Mouse (Mus musculus) ovary, postnatal 10 days (tissue): ENCODE data around the gene Slc22a20.

ENCODE experiments used
- DNase-seq: peaks from one replicate; pipeline ENCODE4 v3.0.0; 2022; ENCODE audit warnings: low spot score

Gene Slc22a20

GRCm38 (mm10) chr19:5952071-5952691, 33.8 kb downstream of the Slc22a20 start:
- DNase-seq: no peak

GRCm38 (mm10) chr19:5951631-5952030, 34.3 kb downstream of the Slc22a20 start:
- no peak for DNase-seq

DNA sequence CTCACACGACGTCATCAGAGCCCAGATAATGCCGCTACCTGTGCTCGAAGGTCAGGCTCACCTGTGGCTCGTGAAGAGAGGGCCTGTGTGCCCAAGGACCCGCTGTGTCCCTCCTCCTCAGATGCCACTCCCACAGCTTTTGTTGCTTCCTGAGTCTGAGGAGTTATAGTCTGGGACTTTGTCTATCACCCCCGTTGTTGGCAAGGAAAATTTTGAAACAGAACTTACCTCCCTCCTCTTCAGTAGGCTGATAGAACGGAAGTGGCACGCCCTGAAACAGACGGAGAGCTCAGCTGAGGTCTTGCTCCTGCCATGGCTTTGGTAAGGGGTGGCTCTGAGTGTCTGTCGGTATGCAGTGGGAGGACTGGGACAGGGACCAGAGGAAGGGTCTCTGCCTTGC, 35.7 kb downstream of the Slc22a20 start:
- DNase-seq: no peak

DNA sequence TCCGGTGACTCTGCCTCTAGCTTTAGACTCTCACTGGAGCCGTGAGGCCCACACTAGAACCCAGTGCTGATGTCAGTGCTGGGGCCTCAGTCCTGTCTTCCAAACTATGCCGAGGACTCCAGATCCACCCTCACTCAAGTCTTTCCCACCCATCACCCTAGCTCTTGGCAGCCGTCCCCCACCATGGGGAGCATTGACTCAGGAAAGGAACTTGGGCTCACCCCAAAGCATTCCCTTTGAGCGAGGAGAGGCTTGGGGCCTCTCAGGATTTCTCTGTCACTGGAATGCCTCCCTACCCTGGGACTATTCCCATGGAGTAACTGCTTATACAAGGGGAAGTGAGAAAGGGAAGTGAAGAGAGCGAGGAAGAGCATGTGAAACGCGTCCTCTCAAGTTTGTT, 40.1 kb downstream of the Slc22a20 start:
- DNase-seq: no peak

DNA sequence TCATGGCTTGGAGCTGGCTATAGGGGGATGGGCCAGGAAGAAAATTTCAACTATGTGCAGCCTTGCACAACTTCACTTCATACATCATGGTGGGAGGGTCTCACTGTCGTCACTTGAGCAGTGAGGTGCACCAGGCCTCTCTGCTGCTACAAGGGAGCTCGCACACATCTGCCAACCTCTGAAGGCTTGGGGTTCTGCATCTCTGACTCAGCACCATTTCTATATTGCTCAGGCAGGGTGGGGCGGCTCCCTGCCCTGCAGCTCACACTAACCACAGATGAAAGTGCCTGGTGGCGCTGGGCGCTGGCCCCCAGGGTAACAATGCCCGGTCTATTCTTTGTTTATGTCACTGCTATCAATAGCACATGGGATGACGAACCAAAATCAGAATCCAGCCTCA, 40.9 kb downstream of the Slc22a20 start:
- DNase-seq: no peak

DNA sequence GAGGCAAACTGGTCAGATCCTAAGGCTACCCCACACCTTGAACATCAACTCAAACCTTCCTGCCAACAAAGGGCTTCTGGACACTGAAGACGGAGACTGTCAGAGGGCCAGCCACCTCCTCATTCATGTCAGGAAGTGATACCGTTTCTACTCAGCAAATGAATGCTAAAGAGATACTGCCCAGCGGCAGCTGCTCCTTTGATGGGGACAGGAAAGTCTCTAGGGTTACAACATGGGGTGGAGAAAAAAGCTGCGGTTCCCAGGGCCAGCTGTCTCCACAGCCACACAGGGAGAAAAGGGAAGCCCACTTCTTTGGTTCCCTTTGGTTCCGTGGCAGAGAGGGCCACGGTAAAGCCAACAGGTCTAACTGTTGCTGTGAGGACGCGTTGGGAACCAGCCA, 41.8 kb downstream of the Slc22a20 start:
- no peak for DNase-seq

GRCm38 (mm10) chr19:5943404-5943803, 42.5 kb downstream of the Slc22a20 start:
- DNase-seq: no peak

GRCm38 (mm10) chr19:5942581-5942980, 43.4 kb downstream of the Slc22a20 start:
- DNase-seq: no peak

GRCm38 (mm10) chr19:5940656-5941055, 45.3 kb downstream of the Slc22a20 start:
- DNase-seq: no peak

- DNase-seq: no peak
Observed at GRCm38 (mm10) chr19:5940173-5940572, 45.8 kb downstream of the Slc22a20 start.

DNA sequence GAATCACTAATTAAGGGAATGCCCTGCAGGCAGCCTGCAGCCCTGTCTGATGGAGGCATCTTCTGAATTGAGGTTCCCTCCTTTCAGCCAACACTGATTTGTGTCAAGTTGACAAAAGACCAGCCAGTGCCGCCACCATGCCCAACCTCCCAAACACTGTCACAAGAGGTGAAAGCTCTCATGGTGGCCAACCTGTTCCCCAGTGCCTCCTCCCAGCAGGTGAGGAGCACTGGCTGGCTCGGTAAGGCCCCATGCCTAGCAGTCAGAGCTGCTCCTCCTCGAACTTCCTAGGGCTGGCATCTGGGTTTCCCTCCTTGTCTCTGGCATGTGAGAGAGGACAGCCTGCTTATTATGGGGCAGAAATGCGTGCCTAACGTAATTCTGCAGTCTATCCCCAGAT, 46.2 kb downstream of the Slc22a20 start:
- DNase-seq: no peak

DNA sequence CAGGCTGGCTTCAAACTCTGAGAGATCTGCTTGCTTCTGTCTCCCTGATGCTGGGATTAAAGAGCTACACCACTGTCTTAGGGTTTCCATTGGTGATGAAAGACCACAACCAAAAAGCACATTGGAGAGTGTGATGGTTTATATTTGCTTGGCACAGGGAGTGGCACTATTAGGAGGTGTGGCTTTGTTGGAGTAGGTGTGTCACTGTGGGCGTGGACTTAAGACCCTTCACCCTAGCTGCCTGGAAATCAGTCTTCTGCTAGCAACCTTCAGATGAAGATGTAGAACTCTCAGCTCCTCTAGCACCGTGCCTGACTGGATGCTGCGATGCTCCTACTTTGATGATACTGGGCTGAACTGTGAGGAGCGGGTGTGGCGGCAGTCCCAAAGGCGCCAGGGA, 47.4 kb downstream of the Slc22a20 start:
- DNase-seq: no peak

- DNase-seq: no peak
Observed at GRCm38 (mm10) chr19:5937836-5938406, 48.0 kb downstream of the Slc22a20 start.

DNA sequence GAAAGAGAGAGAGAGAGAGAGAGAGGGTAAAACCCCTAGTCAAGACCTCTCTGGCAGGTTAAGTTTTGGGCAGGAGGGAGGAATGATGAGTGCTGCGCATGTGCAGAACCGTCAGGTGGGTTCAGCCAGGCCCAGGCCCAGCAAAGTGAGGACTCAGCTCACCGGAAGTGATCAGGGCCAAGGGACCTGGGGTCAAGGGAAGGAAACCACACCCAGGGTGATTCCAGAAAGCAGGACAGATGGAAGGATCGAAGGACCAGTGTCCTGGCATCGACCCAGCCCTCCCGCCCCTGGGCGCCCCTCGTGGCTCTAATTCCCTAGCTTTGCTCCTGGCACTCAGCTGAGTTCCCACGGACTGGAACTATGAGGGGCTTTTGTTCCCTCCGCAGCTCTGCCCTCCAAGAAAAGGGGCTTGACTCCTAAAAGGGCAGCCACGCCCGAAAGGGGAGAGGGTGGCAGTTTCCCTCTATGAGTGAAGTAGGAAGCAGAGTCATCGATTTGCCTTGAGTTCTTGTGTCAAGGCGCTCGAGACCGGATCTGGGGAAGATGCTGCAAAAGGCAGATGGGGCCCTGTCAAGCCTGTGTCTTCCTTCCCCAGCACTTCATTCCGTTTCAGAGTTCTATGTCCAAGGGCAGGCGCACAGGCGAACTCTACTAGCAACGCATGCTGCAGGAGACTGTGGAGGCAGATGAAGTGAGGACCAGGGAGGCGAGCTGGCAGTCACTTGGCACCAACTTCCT, 48.7 kb downstream of the Slc22a20 start:
- no peak for DNase-seq

GRCm38 (mm10) chr19:5935691-5936090, 50.3 kb downstream of the Slc22a20 start:
- DNase-seq: no peak

DNA sequence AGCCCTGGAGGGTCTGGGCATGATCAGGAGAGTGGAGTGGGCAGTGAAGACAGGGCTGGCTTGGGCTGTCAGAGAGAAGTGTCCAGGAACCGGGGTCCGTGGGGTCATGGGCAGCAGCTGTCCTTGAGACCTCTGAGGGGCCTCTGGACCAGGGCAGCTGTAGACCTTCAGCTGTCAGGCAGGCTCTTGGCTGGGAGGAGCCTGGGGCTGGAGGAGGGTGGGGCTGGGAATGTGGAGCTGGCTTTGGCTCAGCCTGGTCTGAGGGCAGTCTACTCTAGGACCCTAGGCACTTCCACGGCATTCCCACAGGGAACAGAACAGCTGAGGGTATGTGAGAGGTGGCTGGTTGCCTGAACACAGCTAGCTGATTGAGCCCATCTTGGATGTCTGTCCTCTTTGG, 50.7 kb downstream of the Slc22a20 start:
- DNase-seq: no peak

- no peak for DNase-seq
Observed at GRCm38 (mm10) chr19:5929634-5930596, 56.0 kb downstream of the Slc22a20 start.

DNA sequence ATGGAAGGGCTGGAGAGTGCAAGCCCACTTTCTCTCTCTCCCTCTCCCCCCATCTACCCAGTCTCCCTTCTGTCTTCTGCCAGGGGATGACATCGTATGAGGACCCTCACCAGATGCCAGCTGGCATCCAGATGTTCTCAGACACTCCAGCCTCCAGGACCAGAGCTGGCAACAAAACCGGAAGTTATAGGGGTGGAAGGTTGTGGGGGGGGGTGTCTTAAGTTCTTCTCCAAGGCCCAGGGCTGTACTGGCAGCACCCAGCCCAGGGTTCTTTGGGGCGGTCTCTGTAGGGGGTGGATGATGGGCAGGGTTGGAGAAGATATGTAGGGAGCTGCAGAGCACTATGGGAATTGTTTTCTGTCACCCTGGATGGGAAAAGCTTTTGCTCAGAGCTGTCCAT, 57.4 kb downstream of the Slc22a20 start:
- DNase-seq: no peak

GRCm38 (mm10) chr19:5928104-5928503, 57.8 kb downstream of the Slc22a20 start:
- DNase-seq: no peak

DNA sequence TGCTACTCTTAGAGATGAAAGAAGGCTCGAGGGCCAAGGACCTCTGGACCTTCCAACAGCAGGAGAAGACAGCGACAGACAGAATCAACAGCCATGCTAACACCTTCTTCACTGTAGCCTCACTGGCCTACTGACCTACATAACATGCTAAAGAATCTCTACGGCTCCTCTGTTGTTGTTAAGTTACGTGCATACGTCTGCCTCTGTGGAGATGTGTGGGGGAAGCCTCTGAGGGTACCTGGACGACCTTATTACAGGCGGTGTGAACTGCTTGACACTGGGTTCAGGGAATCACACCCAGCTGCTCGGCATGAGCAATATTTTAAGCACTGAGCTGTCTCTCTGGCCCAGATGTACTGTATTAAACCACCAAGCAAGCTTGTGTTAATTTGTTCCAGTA, 58.4 kb downstream of the Slc22a20 start:
- DNase-seq: no peak

GRCm38 (mm10) chr19:5927026-5927425, 58.9 kb downstream of the Slc22a20 start:
- DNase-seq: no peak

GRCm38 (mm10) chr19:5925311-5925855, 60.6 kb downstream of the Slc22a20 start:
- DNase-seq: no peak
